Mouse (Mus musculus) 3134 (cell line): ENCODE measurements around the gene Ramac.
A peak's percentile ranks its signal among the peaks of the same experiment; 100 is the strongest.

Experiments
- DNase-seq: peaks from one replicate; pipeline ENCODE4 v3.0.0-alpha.2; 2011; ENCODE audit warnings: low spot score; ENCODE audit not compliant: insufficient read length; ENCODE audit errors: extremely low read depth

Gene Ramac

GRCm38 (mm10) chr7:81762180-81763109 is at the start of gene Ramac:
Ramac (plus strand) TSS chr7:81762925.
- peak; percentile 87 for DNase-seq

- no peak for DNase-seq
Observed at GRCm38 (mm10) chr7:81718657-81719056, 44.1 kb upstream of the Ramac start.

- DNase-seq = no peak
Observed at GRCm38 (mm10) chr7:81719216-81719661, 43.5 kb upstream of the Ramac start.

- DNase-seq = no peak
Observed at GRCm38 (mm10) chr7:81721271-81721670, 41.5 kb upstream of the Ramac start.

GRCm38 (mm10) chr7:81723851-81724250 is 38.9 kb upstream of the Ramac start:
- no peak for DNase-seq

- DNase-seq = no peak
Observed at GRCm38 (mm10) chr7:81725986-81726727, 36.6 kb upstream of the Ramac start.

GRCm38 (mm10) chr7:81726728-81727005 is 36.1 kb upstream of the Ramac start:
- DNase-seq = no peak

GRCm38 (mm10) chr7:81727716-81728115 is 35.0 kb upstream of the Ramac start:
- DNase-seq = no peak

GRCm38 (mm10) chr7:81729787-81730186 is 32.9 kb upstream of the Ramac start:
- DNase-seq = no peak

GRCm38 (mm10) chr7:81731181-81731651 is 31.5 kb upstream of the Ramac start:
- no peak for DNase-seq

- DNase-seq = no peak
Observed at GRCm38 (mm10) chr7:81732183-81733089, 30.3 kb upstream of the Ramac start.

- DNase-seq = no peak
Observed at GRCm38 (mm10) chr7:81735300-81736048, 27.3 kb upstream of the Ramac start.

- no peak for DNase-seq
Observed at GRCm38 (mm10) chr7:81738720-81739385, 23.9 kb upstream of the Ramac start.

- DNase-seq = no peak
Observed at GRCm38 (mm10) chr7:81740010-81740409, 22.7 kb upstream of the Ramac start.

GRCm38 (mm10) chr7:81744145-81744544 is 18.6 kb upstream of the Ramac start:
- DNase-seq = peak; percentile 30

- DNase-seq = no peak
Observed at GRCm38 (mm10) chr7:81747956-81748355, 14.8 kb upstream of the Ramac start.

- DNase-seq = no peak
Observed at GRCm38 (mm10) chr7:81763110-81763845, 553 bp downstream of the Ramac start.

GRCm38 (mm10) chr7:81772786-81773539 is 10.2 kb downstream of the Ramac start:
- no peak for DNase-seq
